9 mouse cellular contexts compared by ENCODE assay signal in the genomic region with DNA sequence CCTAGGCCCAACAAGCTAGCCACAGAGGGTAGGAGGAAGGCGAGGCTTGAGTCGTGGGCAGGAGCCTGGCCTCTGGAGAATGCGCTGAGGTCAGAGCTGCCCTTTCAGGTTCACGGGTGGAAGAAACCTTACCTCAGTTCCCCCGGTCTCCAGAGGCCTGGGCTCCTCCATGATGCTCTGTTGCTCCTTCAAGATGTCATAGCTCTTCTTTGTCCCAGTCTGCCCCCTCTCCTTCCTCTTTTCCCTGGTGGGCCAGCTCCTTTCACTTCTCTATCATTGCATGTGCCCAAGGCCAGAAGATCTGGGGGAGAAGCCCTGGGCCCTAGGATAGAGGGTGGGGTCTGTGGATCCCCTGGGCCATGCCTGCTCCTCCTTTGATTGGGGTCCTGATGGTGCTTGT. TPM values are rescaled to one million over a fixed set of nuclear protein-coding genes. Genes with fewer than 3 reads are reported as not detected.
DNase-seq lines count a peak whose midpoint lies in the region; ATAC-seq and TF ChIP-seq lines count a peak whose summit lies in the region.
"Had no signal": no experiment of that assay in that cellular context is flagged by ENCODE, and none has a peak within 500 bp of the region (broad histone marks: within the 10 kb centered on the region; RNA-seq: fewer than 3 reads in every experiment).

No protein-coding gene starts in this region.

- ATAC-seq in kidney, embryonic 14.5 days (ENCODE audit: low FRiP score, low TSS enrichment), result no peak
- no peak for ATAC-seq in embryonic facial prominence, embryonic 14.5 days (ENCODE audit: low read depth)
- no peak for ATAC-seq in intestine, postnatal 0 days
- no peak for ATAC-seq in neural tube, embryonic 12.5 days (ENCODE audit: low FRiP score, low read depth)

- peak overlapping the region; percentile 75 for H3K4me2 ChIP-seq in kidney, embryonic 14.5 days (replicated peaks; ENCODE audit: low read depth, low read length)
- H3K4me2 ChIP-seq in embryonic facial prominence, embryonic 14.5 days (ENCODE audit: low read depth, low read length), result peak overlapping the region; percentile 85
- peak overlapping the region; percentile 69 for H3K4me2 ChIP-seq in intestine, postnatal 0 days (replicated peaks; ENCODE audit: low read depth)
- peak overlapping the region; percentile 93 for H3K4me2 ChIP-seq in neural tube, embryonic 12.5 days (replicated peaks)

- H3K4me1 ChIP-seq in kidney, embryonic 14.5 days (ENCODE audit: control insufficient read depth, insufficient read depth, low read length), result peaks cover 21% of the 10 kb centered on the region
- H3K4me1 ChIP-seq in embryonic facial prominence, embryonic 14.5 days (ENCODE audit: control insufficient read depth, insufficient read depth, low read length), result peaks cover 16% of the 10 kb centered on the region
- H3K4me1 ChIP-seq in intestine, postnatal 0 days (replicated peaks; ENCODE audit: control insufficient read depth, insufficient read depth, low read length), result peaks cover 18% of the 10 kb centered on the region
- peaks cover 31% of the 10 kb centered on the region for H3K4me1 ChIP-seq in neural tube, embryonic 12.5 days
- H3K4me1 ChIP-seq in thymus, adult 2 months (replicated peaks; ENCODE audit: control insufficient read depth, insufficient read depth, low read length), result peaks cover 43% of the 10 kb centered on the region

- H3K36me3 ChIP-seq in kidney, embryonic 14.5 days (ENCODE audit: control insufficient read depth, insufficient read depth, low read length), result peaks cover 2% of the 10 kb centered on the region; the same call in 1 of the 2 replicates
- H3K36me3 ChIP-seq in embryonic facial prominence, embryonic 14.5 days (ENCODE audit: control insufficient read depth, insufficient read depth, low read length), result peaks cover 10% of the 10 kb centered on the region; the same call in 1 of the 2 replicates
- H3K36me3 ChIP-seq in intestine, postnatal 0 days (ENCODE audit: control insufficient read depth, insufficient read depth), result peaks cover 16% of the 10 kb centered on the region; the same call in 1 of the 2 replicates
- peaks cover 3% of the 10 kb centered on the region; the same call in 1 of the 2 replicates for H3K36me3 ChIP-seq in neural tube, embryonic 12.5 days
- no peaks in the 10 kb centered on the region for H3K36me3 ChIP-seq in thymus, adult 2 months (ENCODE audit: control insufficient read depth, insufficient read depth, low read length)

- H3K27ac ChIP-seq in kidney, embryonic 14.5 days (ENCODE audit: low read depth, low read length), result no peak overlapping the region
- no peak overlapping the region for H3K27ac ChIP-seq in embryonic facial prominence, embryonic 14.5 days (replicated peaks; ENCODE audit: low read depth, low read length)
- peak overlapping the region; percentile 35 for H3K27ac ChIP-seq in intestine, postnatal 0 days (ENCODE audit: low read depth, low read length)
- H3K27ac ChIP-seq in neural tube, embryonic 12.5 days, result no peak overlapping the region
- no peak overlapping the region for H3K27ac ChIP-seq in thymus, adult 2 months (ENCODE audit: control insufficient read depth, insufficient read depth, low read length)

- no peak for TF ChIP-seq CTCF in intestine, postnatal 0 days (IDR thresholded peaks at IDR 0.05; ENCODE audit: low read depth)
- TF ChIP-seq CTCF in thymus, adult 2 months (IDR thresholded peaks at IDR 0.05; ENCODE audit: borderline replicate concordance, control insufficient read depth, extremely low read depth, insufficient read depth, low read length, poor library complexity), result no peak

- H3K9ac ChIP-seq in kidney, embryonic 14.5 days (ENCODE audit: low read depth, low read length), result peak overlapping the region; percentile 86
- peak overlapping the region; percentile 85; the same call in 1 of the 2 replicates for H3K9ac ChIP-seq in embryonic facial prominence, embryonic 14.5 days (ENCODE audit: low read depth, low read length)
- peak overlapping the region; percentile 78; the same call in 1 of the 2 replicates for H3K9ac ChIP-seq in intestine, postnatal 0 days (ENCODE audit: low read depth, low read length)
- 0 out of 2 replicates have a peak overlapping the region, but pooled peaks have one; percentile 26 for H3K9ac ChIP-seq in neural tube, embryonic 12.5 days

- 70% methylated on average over 5 of the region's 5 CpGs for WGBS in kidney, embryonic 14.5 days
- 80% methylated on average over 5 of the region's 5 CpGs for WGBS in embryonic facial prominence, embryonic 14.5 days
- 59% methylated on average over 5 of the region's 5 CpGs for WGBS in intestine, postnatal 0 days
- 87% methylated on average over 5 of the region's 5 CpGs for WGBS in neural tube, embryonic 12.5 days
- WGBS in thymus, adult 2 months, result 69% methylated on average over 5 of the region's 5 CpGs

- no peaks in the 10 kb centered on the region for H3K9me3 ChIP-seq in kidney, embryonic 14.5 days (ENCODE audit: control insufficient read depth, low read length)
- H3K9me3 ChIP-seq in embryonic facial prominence, embryonic 14.5 days (ENCODE audit: control insufficient read depth, low read length), result no peaks in the 10 kb centered on the region
- no peaks in the 10 kb centered on the region for H3K9me3 ChIP-seq in intestine, postnatal 0 days (ENCODE audit: control insufficient read depth)
- no peaks in the 10 kb centered on the region for H3K9me3 ChIP-seq in neural tube, embryonic 12.5 days

- no peak for DNase-seq in kidney, postnatal 4 days
- no peak for DNase-seq in embryonic facial prominence, embryonic 14.5 days (ENCODE audit: low spot score)
- DNase-seq in right cerebral cortex, adult 18-20 months, result no peak
- DNase-seq in thymus, adult 2 months, result no peak
- no peak for DNase-seq in left cerebral cortex, adult 9 months (ENCODE audit: low spot score in 2 of 2)
- DNase-seq: kidney, adult 18-20 months had no signal

- TF ChIP-seq POLR2A in thymus, adult 2 months (IDR thresholded peaks at IDR 0.05; ENCODE audit: control insufficient read depth, extremely low read depth, insufficient read depth, low read length, poor library complexity), result no peak

- H3K27me3 ChIP-seq in kidney, embryonic 14.5 days (ENCODE audit: control insufficient read depth, insufficient read depth, low read length), result no peaks in the 10 kb centered on the region
- H3K27me3 ChIP-seq in embryonic facial prominence, embryonic 14.5 days (replicated peaks; ENCODE audit: control insufficient read depth, insufficient read depth, low read length), result no peaks in the 10 kb centered on the region
- H3K27me3 ChIP-seq in intestine, postnatal 0 days (replicated peaks; ENCODE audit: control insufficient read depth, insufficient read depth, low read length), result no peaks in the 10 kb centered on the region
- H3K27me3 ChIP-seq in neural tube, embryonic 12.5 days (replicated peaks), result no peaks in the 10 kb centered on the region
- no peaks in the 10 kb centered on the region for H3K27me3 ChIP-seq in thymus, adult 2 months (ENCODE audit: control insufficient read depth, insufficient read depth, low read length)

- H3K4me3 ChIP-seq in kidney, embryonic 14.5 days (ENCODE audit: low read length), result peak overlapping the region; percentile 82; the same call in 1 of the 2 replicates
- peak overlapping the region; percentile 77 for H3K4me3 ChIP-seq in embryonic facial prominence, embryonic 14.5 days (ENCODE audit: low read depth, low read length)
- peak overlapping the region; percentile 67; the same call in 1 of the 2 replicates for H3K4me3 ChIP-seq in intestine, postnatal 0 days (ENCODE audit: low read depth, low read length)
- H3K4me3 ChIP-seq in neural tube, embryonic 12.5 days, result no peak overlapping the region
- no peak overlapping the region for H3K4me3 ChIP-seq in thymus, adult 2 months (ENCODE audit: control insufficient read depth, insufficient read depth, low read length)

RNA-seq across cellular contexts. Expression of a gene that starts 1.7 kb away (rescaled TPM):
- 54.5 and 57.2 TPM in 2 replicates for polyA plus RNA-seq in kidney, embryonic 14.5 days (2014; fragmentation: Nextera tagmentation; extraction: Ambion mirVana)
- 44.9 and 52.1 TPM in 2 replicates for polyA plus RNA-seq in embryonic facial prominence, embryonic 14.5 days (2014; fragmentation: Nextera tagmentation; extraction: Ambion mirVana)
- 81.2 and 81.6 TPM in 2 replicates for polyA plus RNA-seq in intestine, postnatal 0 days (2015; fragmentation: Nextera tagmentation; extraction: Ambion mirVana)
- polyA plus RNA-seq in neural tube, embryonic 12.5 days (2016; fragmentation: Nextera tagmentation; extraction: Ambion mirVana), result 60.6 and 61.2 TPM in 2 replicates
- 300 and 366 TPM in 2 replicates for polyA plus RNA-seq in thymus, adult 2 months (2012; rRNA removed)

RNA-seq across cellular contexts. Expression of a gene that starts 5.1 kb away (rescaled TPM):
- 115 and 166 TPM in 2 replicates for polyA plus RNA-seq in kidney, embryonic 14.5 days (2014; fragmentation: Nextera tagmentation; extraction: Ambion mirVana)
- 94.6 and 117 TPM in 2 replicates for polyA plus RNA-seq in embryonic facial prominence, embryonic 14.5 days (2014; fragmentation: Nextera tagmentation; extraction: Ambion mirVana)
- polyA plus RNA-seq in intestine, postnatal 0 days (2015; fragmentation: Nextera tagmentation; extraction: Ambion mirVana), result 32.9 and 33.1 TPM in 2 replicates
- 120 and 127 TPM in 2 replicates for polyA plus RNA-seq in neural tube, embryonic 12.5 days (2016; fragmentation: Nextera tagmentation; extraction: Ambion mirVana)
- polyA plus RNA-seq in thymus, adult 2 months (2012; rRNA removed), result 169 and 232 TPM in 2 replicates

RNA-seq across cellular contexts. Expression of a gene that starts 28.9 kb away (rescaled TPM):
- 43.6 and 52.8 TPM in 2 replicates for polyA plus RNA-seq in kidney, embryonic 14.5 days (2014; fragmentation: Nextera tagmentation; extraction: Ambion mirVana)
- polyA plus RNA-seq in embryonic facial prominence, embryonic 14.5 days (2014; fragmentation: Nextera tagmentation; extraction: Ambion mirVana), result 83.4 and 95.9 TPM in 2 replicates
- polyA plus RNA-seq in intestine, postnatal 0 days (2015; fragmentation: Nextera tagmentation; extraction: Ambion mirVana), result 36.3 and 39.2 TPM in 2 replicates
- 362 and 381 TPM in 2 replicates for polyA plus RNA-seq in neural tube, embryonic 12.5 days (2016; fragmentation: Nextera tagmentation; extraction: Ambion mirVana)
- 95.8 and 100.0 TPM in 2 replicates for polyA plus RNA-seq in thymus, adult 2 months (2012; rRNA removed)

Comparison
In these comparisons a context has a peak if more than half of its experiments do, and no peak if none do; other contexts are left out.
1. H3K4me3 ChIP-seq: peak in kidney, embryonic 14.5 days (single experiment), embryonic facial prominence, embryonic 14.5 days (single experiment) and intestine, postnatal 0 days (single experiment); none in neural tube, embryonic 12.5 days (single experiment) and thymus, adult 2 months (single experiment).
2. H3K9ac ChIP-seq: peak in every context shown above with its lines; median percentile 86 in kidney, embryonic 14.5 days; 85 in embryonic facial prominence, embryonic 14.5 days; 78 in intestine, postnatal 0 days; 26 in neural tube, embryonic 12.5 days.
3. Peak in every context shown above with its lines, with median percentiles within 50 percentile points of each other: H3K4me2 ChIP-seq.